Mouse (Mus musculus) heart, postnatal 14 days (tissue): ENCODE data around the gene Slco4c1. TPM values are rescaled to one million over a fixed set of nuclear protein-coding genes. Genes with fewer than 3 reads are reported as not detected.

ENCODE experiments used
- DNase-seq, 2 experiments: peaks; one replicate each; pipeline ENCODE4 v3.0.0; 2021 to 2022
- intact Hi-C: fragments of 180-260 bp; cut with DNase I; formaldehyde crosslinking; loops from one replicate; pipeline ENCODE4 v1.15.1; 2025
- total RNA-seq, 2 experiments: library from RNA; stranded (reverse); gene quantifications; 2 replicates each; pipeline ENCODE4 v1.2.3; 2021

Gene Slco4c1
- total RNA-seq, 2 experiments from 2014 or later, result 0.05 TPM; not detected in 1

- intact Hi-C loops, result no loop called here
- DNase-seq, result no peak
Measured at GRCm38 (mm10) chr1:96774174-96774573, 97.8 kb downstream of the Slco4c1 start.

GRCm38 (mm10) chr1:96773712-96774111 lies 98.3 kb downstream of the Slco4c1 start:
- intact Hi-C loops, result no loop called here

GRCm38 (mm10) chr1:96770283-96770682 lies 101.7 kb downstream of the Slco4c1 start:
- DNase-seq, result no peak
- intact Hi-C loops, result no loop called here

More at GRCm38 (mm10) chr1:96773712-96774111, 98.3 kb downstream of the Slco4c1 start:
- no peak for DNase-seq

- intact Hi-C loops, result no loop called here
- DNase-seq, result no peak
Measured at GRCm38 (mm10) chr1:96768264-96768663, 103.7 kb downstream of the Slco4c1 start.

GRCm38 (mm10) chr1:96766535-96766934 lies 105.4 kb downstream of the Slco4c1 start:
- DNase-seq, result no peak

More at GRCm38 (mm10) chr1:96766535-96766934, 105.4 kb downstream of the Slco4c1 start:
- intact Hi-C loops, result no loop called here
